Mouse (Mus musculus): ENCODE results near the gene Fgfr2. TPM values are rescaled to one million over a fixed set of nuclear protein-coding genes. Genes with fewer than 3 reads are reported as not detected.

The Fgfr2 gene
- polyA plus RNA-seq, 1 experiment from 2014 or later = 137 TPM

GRCm38 (mm10) chr7:132640946-132641345 lies 482.2 kb downstream of the Fgfr2 start:
- no peak overlapping the region for H3K4me2 ChIP-seq (replicated peaks)
- no peaks in the 10 kb centered on the region for H3K4me1 ChIP-seq
- H3K9ac ChIP-seq = no peak overlapping the region
- no peak overlapping the region for H3K4me3 ChIP-seq (replicated peaks)
- 0 out of 2 replicates have a peak, but pooled peaks cover 3% of the 10 kb centered on the region for H3K27me3 ChIP-seq
- H3K36me3 ChIP-seq = no peaks in the 10 kb centered on the region
- H3K27ac ChIP-seq (replicated peaks) = no peak overlapping the region
- 23% methylated on average over 9 of the region's 9 CpGs for WGBS
- ATAC-seq (ENCODE audit: insufficient number of reproducible peaks, low FRiP score, low TSS enrichment, low read depth) = no peak
- H3K9me3 ChIP-seq (replicated peaks) = no peaks in the 10 kb centered on the region

DNA sequence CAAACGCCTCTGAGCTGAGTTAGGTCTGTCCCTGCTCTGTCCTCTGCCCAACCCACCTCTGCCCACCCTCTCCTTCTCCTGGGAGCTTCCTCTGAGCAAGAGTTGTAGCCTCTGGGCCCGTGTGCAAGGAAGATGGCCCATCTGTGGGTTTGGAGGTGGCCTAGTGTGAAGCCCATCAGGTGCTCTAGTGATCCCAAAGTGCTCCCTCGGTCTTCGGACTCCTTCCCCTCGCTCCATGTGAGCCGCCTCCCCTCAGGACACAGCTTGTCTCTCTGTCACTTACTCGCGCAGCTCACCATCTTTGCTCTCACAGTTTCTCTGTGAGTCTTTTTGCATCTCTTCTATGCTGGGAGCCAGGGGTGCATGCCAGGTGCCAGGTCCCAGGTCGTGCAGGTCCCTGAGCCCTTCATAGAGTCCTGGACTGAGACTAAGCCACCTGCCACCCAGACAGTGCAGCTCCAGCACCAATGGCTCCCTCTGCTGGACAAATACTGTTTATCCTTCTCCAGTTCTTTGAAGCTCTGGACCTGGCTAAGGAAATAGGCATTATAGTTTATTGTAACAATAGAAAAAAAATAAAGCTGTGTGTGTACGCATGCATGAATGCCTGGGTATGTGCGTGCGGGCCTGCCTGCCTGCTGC lies 484.6 kb downstream of the Fgfr2 start:
- Histone ChIP-seq H3K4me3 (replicated peaks) (no peak overlapping the region), H3K9ac (no peak overlapping the region), H3K4me1 (no peaks in the 10 kb centered on the region), H3K4me2 (replicated peaks) (no peak overlapping the region), H3K9me3 (replicated peaks) (no peaks in the 10 kb centered on the region), H3K27me3 (0 out of 2 replicates have a peak, but pooled peaks cover 3% of the 10 kb centered on the region), H3K27ac (replicated peaks) (no peak overlapping the region), H3K36me3 (no peaks in the 10 kb centered on the region)
- 55% methylated on average over 12 of the region's 12 CpGs for WGBS
- no peak for ATAC-seq (ENCODE audit: insufficient number of reproducible peaks, low FRiP score, low TSS enrichment, low read depth)

DNA sequence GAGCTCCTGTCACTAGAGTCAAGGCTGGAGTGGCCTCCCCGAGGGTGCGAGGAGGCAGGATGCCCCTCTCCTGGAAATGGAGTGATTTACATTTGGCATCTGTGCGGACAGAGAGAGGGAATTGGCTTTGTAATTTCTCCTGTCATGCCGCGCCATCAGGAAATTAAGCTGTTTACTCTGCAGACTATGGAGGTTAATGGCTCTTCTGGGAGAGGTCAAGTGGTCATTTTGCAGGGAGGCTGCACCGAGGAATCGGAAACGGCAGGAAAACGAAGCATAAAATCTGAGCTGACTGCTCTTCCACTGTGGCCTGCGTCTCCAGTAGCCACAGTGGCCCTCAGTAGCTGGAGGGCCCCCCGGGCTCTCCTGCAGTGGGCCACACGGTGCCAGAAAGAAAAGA lies 485.9 kb downstream of the Fgfr2 start:
- 28% methylated on average over 12 of the region's 12 CpGs for WGBS
- no peaks in the 10 kb centered on the region for H3K4me1 ChIP-seq
- no peak overlapping the region for H3K27ac ChIP-seq (replicated peaks)
- no peak overlapping the region for H3K4me3 ChIP-seq (replicated peaks)
- H3K27me3 ChIP-seq = 0 out of 2 replicates have a peak, but pooled peaks cover 3% of the 10 kb centered on the region
- H3K4me2 ChIP-seq (replicated peaks) = no peak overlapping the region
- ATAC-seq (ENCODE audit: insufficient number of reproducible peaks, low FRiP score, low TSS enrichment, low read depth) = no peak
- H3K9ac ChIP-seq = no peak overlapping the region
- no peaks in the 10 kb centered on the region for H3K9me3 ChIP-seq (replicated peaks)
- no peaks in the 10 kb centered on the region for H3K36me3 ChIP-seq

- Histone ChIP-seq H3K4me2 (replicated peaks) (no peak overlapping the region), H3K4me1 (no peaks in the 10 kb centered on the region), H3K9ac (no peak overlapping the region), H3K4me3 (replicated peaks) (no peak overlapping the region), H3K27me3 (no peaks in the 10 kb centered on the region), H3K27ac (replicated peaks) (no peak overlapping the region), H3K9me3 (replicated peaks) (no peaks in the 10 kb centered on the region), H3K36me3 (no peaks in the 10 kb centered on the region)
- WGBS = 73% methylated on average over 11 of the region's 11 CpGs
- no peak for ATAC-seq (ENCODE audit: insufficient number of reproducible peaks, low FRiP score, low TSS enrichment, low read depth)
Measured at GRCm38 (mm10) chr7:132631313-132631712, 491.8 kb downstream of the Fgfr2 start.

- WGBS = 53% methylated on average over 3 of the region's 3 CpGs
- Histone ChIP-seq H3K4me2 (replicated peaks) (no peak overlapping the region), H3K9ac (no peak overlapping the region), H3K4me3 (replicated peaks) (no peak overlapping the region), H3K36me3 (no peaks in the 10 kb centered on the region), H3K9me3 (replicated peaks) (no peaks in the 10 kb centered on the region), H3K27me3 (no peaks in the 10 kb centered on the region), H3K4me1 (no peaks in the 10 kb centered on the region), H3K27ac (replicated peaks) (no peak overlapping the region)
- no peak for ATAC-seq (ENCODE audit: insufficient number of reproducible peaks, low FRiP score, low TSS enrichment, low read depth)
Measured at GRCm38 (mm10) chr7:132627448-132627847, 495.7 kb downstream of the Fgfr2 start.

GRCm38 (mm10) chr7:132626174-132626573 lies 497.0 kb downstream of the Fgfr2 start:
- H3K4me1 ChIP-seq = no peaks in the 10 kb centered on the region
- no peaks in the 10 kb centered on the region for H3K9me3 ChIP-seq (replicated peaks)
- no peaks in the 10 kb centered on the region for H3K27me3 ChIP-seq
- H3K9ac ChIP-seq = no peak overlapping the region
- H3K4me2 ChIP-seq (replicated peaks) = no peak overlapping the region
- WGBS = 59% methylated on average over 4 of the region's 4 CpGs
- no peak overlapping the region for H3K27ac ChIP-seq (replicated peaks)
- H3K36me3 ChIP-seq = no peaks in the 10 kb centered on the region
- H3K4me3 ChIP-seq (replicated peaks) = no peak overlapping the region
- no peak for ATAC-seq (ENCODE audit: insufficient number of reproducible peaks, low FRiP score, low TSS enrichment, low read depth)

GRCm38 (mm10) chr7:132624161-132624560 lies 499.0 kb downstream of the Fgfr2 start:
- ATAC-seq (ENCODE audit: insufficient number of reproducible peaks, low FRiP score, low TSS enrichment, low read depth) = no peak
- Histone ChIP-seq H3K27me3 (no peaks in the 10 kb centered on the region), H3K36me3 (no peaks in the 10 kb centered on the region), H3K4me2 (replicated peaks) (no peak overlapping the region), H3K9ac (no peak overlapping the region), H3K4me1 (no peaks in the 10 kb centered on the region), H3K9me3 (replicated peaks) (no peaks in the 10 kb centered on the region), H3K27ac (replicated peaks) (no peak overlapping the region), H3K4me3 (replicated peaks) (no peak overlapping the region)
- WGBS = 74% methylated on average over 10 of the region's 10 CpGs

- WGBS = 85% methylated on average over 15 of the region's 15 CpGs
- H3K9ac ChIP-seq = no peak overlapping the region
- H3K4me3 ChIP-seq (replicated peaks) = no peak overlapping the region
- H3K36me3 ChIP-seq = no peaks in the 10 kb centered on the region
- H3K27ac ChIP-seq (replicated peaks) = no peak overlapping the region
- H3K9me3 ChIP-seq (replicated peaks) = no peaks in the 10 kb centered on the region
- 0 out of 2 replicates have a peak, but pooled peaks cover 3% of the 10 kb centered on the region for H3K4me1 ChIP-seq
- H3K4me2 ChIP-seq (replicated peaks) = no peak overlapping the region
- ATAC-seq (ENCODE audit: insufficient number of reproducible peaks, low FRiP score, low TSS enrichment, low read depth) = no peak
- no peaks in the 10 kb centered on the region for H3K27me3 ChIP-seq
Measured at GRCm38 (mm10) chr7:132619975-132620918, 502.9 kb downstream of the Fgfr2 start.

DNA sequence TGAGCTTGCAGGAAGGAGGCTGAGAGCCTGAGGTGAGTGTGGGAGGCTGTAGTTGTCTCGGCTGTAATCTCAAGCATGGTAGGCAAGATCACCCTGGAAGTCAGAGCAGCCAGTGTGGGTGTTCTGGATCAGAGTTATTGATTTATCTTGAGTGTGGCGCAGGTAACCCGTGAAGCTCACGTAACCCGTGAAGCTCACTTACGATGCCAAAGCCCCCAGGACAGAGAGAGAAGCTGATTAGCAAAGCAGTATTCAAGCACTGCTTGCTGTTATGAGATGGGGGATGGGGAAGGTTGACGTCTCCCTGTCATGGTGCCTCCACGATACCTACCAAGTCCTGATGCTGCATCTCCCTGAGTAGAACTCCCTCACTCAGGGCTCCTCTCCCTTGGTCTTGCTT lies 503.6 kb downstream of the Fgfr2 start:
- no peak overlapping the region for H3K4me3 ChIP-seq (replicated peaks)
- H3K27me3 ChIP-seq = no peaks in the 10 kb centered on the region
- no peak for ATAC-seq (ENCODE audit: insufficient number of reproducible peaks, low FRiP score, low TSS enrichment, low read depth)
- H3K36me3 ChIP-seq = no peaks in the 10 kb centered on the region
- 89% methylated on average over 8 of the region's 8 CpGs for WGBS
- H3K27ac ChIP-seq (replicated peaks) = no peak overlapping the region
- H3K4me1 ChIP-seq = 0 out of 2 replicates have a peak, but pooled peaks cover 5% of the 10 kb centered on the region
- no peak overlapping the region for H3K4me2 ChIP-seq (replicated peaks)
- H3K9me3 ChIP-seq (replicated peaks) = no peaks in the 10 kb centered on the region
- no peak overlapping the region for H3K9ac ChIP-seq

- Histone ChIP-seq H3K4me1 (0 out of 2 replicates have a peak, but pooled peaks cover 5% of the 10 kb centered on the region), H3K9ac (no peak overlapping the region), H3K4me2 (replicated peaks) (no peak overlapping the region), H3K27me3 (no peaks in the 10 kb centered on the region), H3K4me3 (replicated peaks) (no peak overlapping the region), H3K9me3 (replicated peaks) (no peaks in the 10 kb centered on the region), H3K27ac (replicated peaks) (no peak overlapping the region; the same call in 1 of the 2 replicates), H3K36me3 (no peaks in the 10 kb centered on the region)
- WGBS = 74% methylated on average over 5 of the region's 5 CpGs
- ATAC-seq (ENCODE audit: insufficient number of reproducible peaks, low FRiP score, low TSS enrichment, low read depth) = no peak
Measured at GRCm38 (mm10) chr7:132617021-132617564, 506.1 kb downstream of the Fgfr2 start.

- no peak overlapping the region for H3K4me2 ChIP-seq (replicated peaks)
- H3K4me1 ChIP-seq = 0 out of 2 replicates have a peak, but pooled peaks cover 5% of the 10 kb centered on the region
- ATAC-seq (ENCODE audit: insufficient number of reproducible peaks, low FRiP score, low TSS enrichment, low read depth) = no peak
- no peaks in the 10 kb centered on the region for H3K36me3 ChIP-seq
- H3K9ac ChIP-seq = no peak overlapping the region
- no peaks in the 10 kb centered on the region for H3K27me3 ChIP-seq
- H3K4me3 ChIP-seq (replicated peaks) = no peak overlapping the region
- 47% methylated on average over 6 of the region's 6 CpGs for WGBS
- no peaks in the 10 kb centered on the region for H3K9me3 ChIP-seq (replicated peaks)
- H3K27ac ChIP-seq (replicated peaks) = no peak overlapping the region
Measured at GRCm38 (mm10) chr7:132616391-132616790, 506.8 kb downstream of the Fgfr2 start.

Data from embryonic facial prominence, embryonic 15.5 days (tissue).